Mouse (Mus musculus): ENCODE results near the gene Afap1. TPM values are rescaled to one million over a fixed set of nuclear protein-coding genes. Genes with fewer than 3 reads are reported as not detected.

Afap1 gene
- polyA plus RNA-seq, 1 experiment from 2014 or later: 18.1 TPM

- 70% methylated on average over 8 of the region's 8 CpGs for WGBS
- Histone ChIP-seq H3K27ac (0 out of 2 replicates have a peak overlapping the region, but pooled peaks have one; percentile 16), H3K36me3 (peaks cover 84% of the 10 kb centered on the region), H3K27me3 (no peaks in the 10 kb centered on the region), H3K9me3 (no peaks in the 10 kb centered on the region), H3K4me3 (no peak overlapping the region), H3K4me1 (peaks cover 9% of the 10 kb centered on the region; the same call in 1 of the 2 replicates), H3K4me2 (no peak overlapping the region), H3K9ac (no peak overlapping the region)
- ATAC-seq (ENCODE audit: insufficient number of reproducible peaks, insufficient read depth, low FRiP score, low TSS enrichment, low read depth): no peak
These were observed 67.0 kb downstream of the Afap1 start for GRCm38 (mm10) chr5:35960168-35960567.

GRCm38 (mm10) chr5:35961271-35961670 is 68.2 kb downstream of the Afap1 start:
- Histone ChIP-seq H3K4me2 (no peak overlapping the region), H3K4me1 (peaks cover 9% of the 10 kb centered on the region; the same call in 1 of the 2 replicates), H3K9me3 (no peaks in the 10 kb centered on the region), H3K9ac (no peak overlapping the region), H3K36me3 (peaks cover 84% of the 10 kb centered on the region), H3K27me3 (no peaks in the 10 kb centered on the region), H3K27ac (no peak overlapping the region), H3K4me3 (no peak overlapping the region)
- WGBS: 86% methylated on average over 8 of the region's 8 CpGs
- no peak for ATAC-seq (ENCODE audit: insufficient number of reproducible peaks, insufficient read depth, low FRiP score, low TSS enrichment, low read depth)

- H3K27me3 ChIP-seq: no peaks in the 10 kb centered on the region
- no peak for ATAC-seq (ENCODE audit: insufficient number of reproducible peaks, insufficient read depth, low FRiP score, low TSS enrichment, low read depth)
- H3K9me3 ChIP-seq: no peaks in the 10 kb centered on the region
- WGBS: 78% methylated on average over 9 of the region's 9 CpGs
- H3K4me3 ChIP-seq: no peak overlapping the region
- H3K9ac ChIP-seq: no peak overlapping the region
- H3K4me2 ChIP-seq: no peak overlapping the region
- H3K36me3 ChIP-seq: peaks cover 86% of the 10 kb centered on the region
- H3K27ac ChIP-seq: no peak overlapping the region
- no peaks in the 10 kb centered on the region for H3K4me1 ChIP-seq
These were observed 70.5 kb downstream of the Afap1 start for GRCm38 (mm10) chr5:35963635-35964034.

- H3K4me3 ChIP-seq: no peak overlapping the region
- no peaks in the 10 kb centered on the region for H3K4me1 ChIP-seq
- H3K9me3 ChIP-seq: no peaks in the 10 kb centered on the region
- H3K27ac ChIP-seq: no peak overlapping the region
- no peak overlapping the region for H3K4me2 ChIP-seq
- H3K36me3 ChIP-seq: peaks cover 94% of the 10 kb centered on the region
- no peak overlapping the region for H3K9ac ChIP-seq
- no peaks in the 10 kb centered on the region for H3K27me3 ChIP-seq
- WGBS: 68% methylated on average over 5 of the region's 5 CpGs
- no peak for ATAC-seq (ENCODE audit: insufficient number of reproducible peaks, insufficient read depth, low FRiP score, low TSS enrichment, low read depth)
These were observed 71.9 kb downstream of the Afap1 start for GRCm38 (mm10) chr5:35965036-35965435.

GRCm38 (mm10) chr5:35969857-35970256 is 76.7 kb downstream of the Afap1 start:
- no peak overlapping the region for H3K4me2 ChIP-seq
- H3K27me3 ChIP-seq: no peaks in the 10 kb centered on the region
- no peaks in the 10 kb centered on the region for H3K9me3 ChIP-seq
- H3K36me3 ChIP-seq: peaks cover 71% of the 10 kb centered on the region
- no peak for ATAC-seq (ENCODE audit: insufficient number of reproducible peaks, insufficient read depth, low FRiP score, low TSS enrichment, low read depth)
- no peak overlapping the region for H3K9ac ChIP-seq
- no peak overlapping the region for H3K4me3 ChIP-seq
- H3K4me1 ChIP-seq: peaks cover 29% of the 10 kb centered on the region
- H3K27ac ChIP-seq: no peak overlapping the region
- WGBS: 85% methylated on average over 3 of the region's 3 CpGs

- Histone ChIP-seq H3K4me1 (peaks cover 29% of the 10 kb centered on the region), H3K4me3 (no peak overlapping the region), H3K9ac (no peak overlapping the region), H3K36me3 (peaks cover 64% of the 10 kb centered on the region), H3K4me2 (no peak overlapping the region), H3K9me3 (no peaks in the 10 kb centered on the region), H3K27ac (peak overlapping the region; percentile 11; the same call in 1 of the 2 replicates), H3K27me3 (no peaks in the 10 kb centered on the region)
- 54% methylated on average over 12 of the region's 12 CpGs for WGBS
- ATAC-seq (ENCODE audit: insufficient number of reproducible peaks, insufficient read depth, low FRiP score, low TSS enrichment, low read depth): no peak
These were observed 77.4 kb downstream of the Afap1 start for GRCm38 (mm10) chr5:35970380-35971105.

DNA sequence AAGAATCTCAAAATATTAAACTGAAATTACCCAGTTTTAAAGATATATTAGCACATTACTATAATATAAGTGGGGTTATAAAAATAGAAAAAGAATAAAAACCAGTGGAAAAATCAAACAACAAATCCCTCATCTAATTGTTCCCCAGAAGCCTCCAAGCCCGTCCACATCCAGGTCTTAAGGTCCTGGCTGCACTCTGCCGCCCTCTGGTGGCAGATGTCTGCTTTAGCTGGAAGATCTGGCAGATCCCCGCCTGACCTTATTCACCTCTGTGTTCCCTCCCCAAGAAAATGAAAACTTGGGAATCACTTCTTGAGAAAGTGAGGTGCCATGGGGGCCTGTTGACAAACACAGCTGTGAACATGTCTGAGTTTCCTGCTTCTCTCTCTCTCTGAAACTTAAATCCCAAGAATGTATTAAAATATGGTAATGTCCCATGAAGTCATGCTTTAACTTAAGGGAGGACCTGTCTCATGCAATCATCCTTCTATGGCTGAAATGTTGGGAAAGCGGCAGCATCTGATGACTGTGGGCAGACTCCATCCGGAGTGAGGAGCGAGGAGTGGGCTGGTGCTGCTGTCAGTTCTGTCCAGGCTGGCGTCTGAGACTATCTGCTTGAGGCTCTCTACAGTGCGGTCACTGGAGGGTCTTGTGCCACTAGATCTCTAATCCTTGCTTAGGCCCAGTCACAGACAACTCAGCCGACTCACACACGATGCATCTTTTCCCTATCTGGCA is 78.9 kb downstream of the Afap1 start:
- no peaks in the 10 kb centered on the region for H3K27me3 ChIP-seq
- H3K27ac ChIP-seq: peak overlapping the region; percentile 1; the same call in 1 of the 2 replicates
- H3K9me3 ChIP-seq: no peaks in the 10 kb centered on the region
- H3K4me1 ChIP-seq: peaks cover 29% of the 10 kb centered on the region
- ATAC-seq (ENCODE audit: insufficient number of reproducible peaks, insufficient read depth, low FRiP score, low TSS enrichment, low read depth): no peak
- no peak overlapping the region for H3K4me2 ChIP-seq
- peaks cover 63% of the 10 kb centered on the region for H3K36me3 ChIP-seq
- H3K9ac ChIP-seq: 0 out of 2 replicates have a peak overlapping the region, but pooled peaks have one; percentile 36
- H3K4me3 ChIP-seq: no peak overlapping the region
- WGBS: 46% methylated on average over 10 of the region's 10 CpGs

GRCm38 (mm10) chr5:35972739-35973138 is 79.6 kb downstream of the Afap1 start:
- no peak for ATAC-seq (ENCODE audit: insufficient number of reproducible peaks, insufficient read depth, low FRiP score, low TSS enrichment, low read depth)
- Histone ChIP-seq H3K4me2 (no peak overlapping the region), H3K9me3 (no peaks in the 10 kb centered on the region), H3K27me3 (no peaks in the 10 kb centered on the region), H3K36me3 (peaks cover 63% of the 10 kb centered on the region), H3K27ac (peak overlapping the region; percentile 1; the same call in 1 of the 2 replicates), H3K4me1 (peaks cover 29% of the 10 kb centered on the region), H3K4me3 (no peak overlapping the region), H3K9ac (no peak overlapping the region)
- 51% methylated on average over 7 of the region's 7 CpGs for WGBS

DNA sequence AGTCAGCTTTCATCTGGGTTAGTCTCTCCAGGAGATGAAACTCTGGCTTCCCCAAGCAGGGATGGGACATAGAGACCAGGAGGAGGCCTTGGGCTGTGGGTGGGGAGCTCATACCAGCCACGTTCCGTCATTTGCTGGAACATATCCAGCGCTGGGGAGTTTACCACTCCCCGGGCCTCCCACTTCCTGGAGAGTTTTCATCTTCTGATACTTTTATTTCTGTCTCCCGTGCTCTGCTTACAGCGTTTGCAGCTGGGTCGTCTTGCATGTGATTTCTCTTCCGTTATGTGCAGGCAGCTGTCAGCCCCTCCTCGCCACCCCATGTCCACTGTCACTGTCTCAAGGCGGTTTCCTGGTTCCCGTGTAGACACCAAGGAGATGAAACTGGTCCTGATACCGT is 80.7 kb downstream of the Afap1 start:
- no peak for ATAC-seq (ENCODE audit: insufficient number of reproducible peaks, insufficient read depth, low FRiP score, low TSS enrichment, low read depth)

DNA sequence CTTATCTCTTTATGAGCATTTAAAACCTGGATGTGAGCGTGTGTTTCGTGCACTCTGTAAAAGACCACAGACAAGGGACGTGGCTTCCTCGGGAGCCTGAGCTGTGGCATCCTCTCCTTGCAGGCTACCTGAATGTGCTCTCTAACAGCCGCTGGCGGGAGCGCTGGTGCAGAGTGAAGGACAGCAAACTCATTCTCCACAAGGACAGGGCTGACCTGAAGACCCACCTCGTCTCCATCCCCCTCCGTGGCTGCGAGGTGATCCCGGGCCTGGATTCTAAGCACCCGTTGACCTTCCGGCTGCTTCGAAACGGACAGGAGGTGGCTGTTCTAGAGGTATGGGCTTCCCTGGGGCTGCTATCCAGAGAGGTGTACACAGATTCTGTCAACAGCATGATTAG is 81.1 kb downstream of the Afap1 start:
- H3K36me3 ChIP-seq: peaks cover 61% of the 10 kb centered on the region

More for the DNA sequence above, 80.7 kb downstream of the Afap1 start:
- WGBS: 61% methylated on average over 12 of the region's 12 CpGs
- peaks cover 29% of the 10 kb centered on the region for H3K4me1 ChIP-seq
- H3K4me2 ChIP-seq: no peak overlapping the region
- H3K27me3 ChIP-seq: no peaks in the 10 kb centered on the region
- no peaks in the 10 kb centered on the region for H3K9me3 ChIP-seq
- peak overlapping the region; percentile 29 for H3K27ac ChIP-seq
- H3K9ac ChIP-seq: no peak overlapping the region; the same call in 1 of the 2 replicates
- peaks cover 61% of the 10 kb centered on the region for H3K36me3 ChIP-seq
- no peak overlapping the region for H3K4me3 ChIP-seq

GRCm38 (mm10) chr5:35975681-35976080 is 82.6 kb downstream of the Afap1 start:
- WGBS: 13% methylated on average over 5 of the region's 5 CpGs

More for the DNA sequence above, 81.1 kb downstream of the Afap1 start:
- Histone ChIP-seq H3K27ac (peak overlapping the region; percentile 29), H3K9ac (no peak overlapping the region; the same call in 1 of the 2 replicates), H3K4me3 (no peak overlapping the region), H3K4me1 (peaks cover 29% of the 10 kb centered on the region), H3K9me3 (no peaks in the 10 kb centered on the region), H3K27me3 (no peaks in the 10 kb centered on the region), H3K4me2 (no peak overlapping the region)
- WGBS: 89% methylated on average over 15 of the region's 15 CpGs
- no peak for ATAC-seq (ENCODE audit: insufficient number of reproducible peaks, insufficient read depth, low FRiP score, low TSS enrichment, low read depth)

More at GRCm38 (mm10) chr5:35975681-35976080, 82.6 kb downstream of the Afap1 start:
- H3K27me3 ChIP-seq: no peaks in the 10 kb centered on the region
- no peak overlapping the region for H3K4me3 ChIP-seq
- H3K27ac ChIP-seq: no peak overlapping the region
- no peaks in the 10 kb centered on the region for H3K9me3 ChIP-seq
- no peak overlapping the region for H3K9ac ChIP-seq
- no peak overlapping the region for H3K4me2 ChIP-seq
- H3K36me3 ChIP-seq: peaks cover 49% of the 10 kb centered on the region
- peaks cover 37% of the 10 kb centered on the region for H3K4me1 ChIP-seq
- no peak for ATAC-seq (ENCODE audit: insufficient number of reproducible peaks, insufficient read depth, low FRiP score, low TSS enrichment, low read depth)

All from embryonic facial prominence, embryonic 13.5 days (tissue).